Mouse (Mus musculus) CH12F3 (cell line): ENCODE measurements around the gene Asb10.

ENCODE experiments used
- in situ Hi-C: fragments of 300-500 bp; cut with MboI; formaldehyde crosslinking; loops from 2 replicates; pipeline ENCODE4 v1.14.3; 2020; ENCODE audit warnings: low sequenced_read_pairs

The Asb10 gene

GRCm38 (mm10) chr5:24536511-24536910 lies 4.3 kb downstream of the Asb10 start:
- in situ Hi-C loops: no loop called here

- in situ Hi-C loops: no loop called here
Observed at GRCm38 (mm10) chr5:24535731-24536130, 5.0 kb downstream of the Asb10 start.

- in situ Hi-C loops: no loop called here
Observed at GRCm38 (mm10) chr5:24534292-24534691, 6.5 kb downstream of the Asb10 start.

GRCm38 (mm10) chr5:24533391-24533790 lies 7.4 kb downstream of the Asb10 start:
- in situ Hi-C loops: no loop called here

- in situ Hi-C loops: no loop called here
Observed at GRCm38 (mm10) chr5:24530042-24530689, 10.6 kb downstream of the Asb10 start.

GRCm38 (mm10) chr5:24527780-24528179 lies 13.0 kb downstream of the Asb10 start:
- in situ Hi-C loops: no loop called here

GRCm38 (mm10) chr5:24526889-24527230 lies 13.9 kb downstream of the Asb10 start, which contains the start of gene Gbx1:
Gbx1 (minus strand) TSS chr5:24527202.
- in situ Hi-C loops: no loop called here

GRCm38 (mm10) chr5:24526190-24526888 lies 14.4 kb downstream of the Asb10 start:
- in situ Hi-C loops: no loop called here

- in situ Hi-C loops: no loop called here
Observed at GRCm38 (mm10) chr5:24525360-24526189, 15.2 kb downstream of the Asb10 start.

GRCm38 (mm10) chr5:24524522-24524921 lies 16.3 kb downstream of the Asb10 start:
- in situ Hi-C loops: loop anchor here (5.0 kb wide), 1 partner anchor 37 kb away; no protein-coding TSS in a partner anchor

- in situ Hi-C loops: loop anchor here (5.0 kb wide), 1 partner anchor 37 kb away; no protein-coding TSS in a partner anchor
Observed at GRCm38 (mm10) chr5:24523806-24524205, 17.0 kb downstream of the Asb10 start.

- in situ Hi-C loops: loop anchor here (5.0 kb wide), 1 partner anchor 34 kb away; no protein-coding TSS in a partner anchor
Observed at GRCm38 (mm10) chr5:24521366-24521765, 19.4 kb downstream of the Asb10 start.

- in situ Hi-C loops: no loop called here
Observed at GRCm38 (mm10) chr5:24512271-24512670, 28.5 kb downstream of the Asb10 start.

- in situ Hi-C loops: no loop called here
Observed at GRCm38 (mm10) chr5:24510635-24511034, 30.1 kb downstream of the Asb10 start.

GRCm38 (mm10) chr5:24508406-24508805 lies 32.4 kb downstream of the Asb10 start:
- in situ Hi-C loops: no loop called here

- in situ Hi-C loops: no loop called here
Observed at GRCm38 (mm10) chr5:24505513-24505912, 35.3 kb downstream of the Asb10 start.

GRCm38 (mm10) chr5:24502786-24503185 lies 38.0 kb downstream of the Asb10 start:
- in situ Hi-C loops: no loop called here

- in situ Hi-C loops: no loop called here
Observed at GRCm38 (mm10) chr5:24500851-24501250, 39.9 kb downstream of the Asb10 start.

- in situ Hi-C loops: no loop called here
Observed at GRCm38 (mm10) chr5:24499113-24499512, 41.7 kb downstream of the Asb10 start.

- in situ Hi-C loops: no loop called here
Observed at GRCm38 (mm10) chr5:24497526-24497925, 43.3 kb downstream of the Asb10 start.

- in situ Hi-C loops: no loop called here
Observed at GRCm38 (mm10) chr5:24496756-24497155, 44.0 kb downstream of the Asb10 start.
